Mouse (Mus musculus) small intestine, adult 2 months (tissue): Measurements from ENCODE around the gene Samsn1. TPM values are rescaled to one million over a fixed set of nuclear protein-coding genes. Genes with fewer than 3 reads are reported as not detected.

ENCODE experiments used
- H3K27ac ChIP-seq: fragments of 200-500 bp; 2 replicates; pipeline ENCODE4 v1.5.1; 2012; ENCODE audit warnings: low read depth, low read length, control low read depth, inconsistent platforms; ENCODE audit not compliant: insufficient read depth
- H3K27me3 ChIP-seq: fragments of 200-500 bp; 2 replicates; pipeline ENCODE4 v1.6.1; 2012; ENCODE audit warnings: mild to moderate bottlenecking, moderate library complexity, low read length, inconsistent platforms; ENCODE audit not compliant: control insufficient read depth, insufficient read depth
- H3K36me3 ChIP-seq: fragments of 200-500 bp; 2 replicates; pipeline ENCODE4 v1.6.1; 2012; ENCODE audit warnings: mild to moderate bottlenecking, low read length, control low read depth, inconsistent platforms; ENCODE audit not compliant: control insufficient read depth, insufficient read depth
- H3K4me1 ChIP-seq: fragments of 200-500 bp; 2 replicates; pipeline ENCODE4 v1.6.1; 2012; ENCODE audit warnings: low read length, inconsistent platforms, mixed read lengths; ENCODE audit not compliant: control insufficient read depth, insufficient read depth, insufficient read length
- H3K4me3 ChIP-seq: fragments of 200-500 bp; 2 replicates; pipeline ENCODE4 v1.5.1; 2012; ENCODE audit warnings: low read depth, mild to moderate bottlenecking, control low read depth, inconsistent platforms, low read length, moderate library complexity
- CTCF ChIP-seq: fragments of 200-500 bp; IDR thresholded peaks from 2 replicates; pipeline ENCODE4 v1.5.1; 2012; ENCODE audit warnings: low read depth, mild to moderate bottlenecking, control low read depth, inconsistent platforms, low read length, moderate library complexity, mixed read lengths; ENCODE audit not compliant: insufficient replicate concordance, insufficient read length; ENCODE audit errors: extremely low read depth
- POLR2A ChIP-seq: fragments of 200-500 bp; IDR thresholded peaks from 2 replicates; pipeline ENCODE4 v1.6.1; 2012; ENCODE audit warnings: low read depth, mild to moderate bottlenecking, control low read depth, inconsistent platforms, low read length, moderate library complexity
- WGBS: fragments of 180-500 bp; shearing (Covaris S2); methylation state at CpG from one replicate; pipeline ENCODE4 v1.1.7; 2018; 5-methylcytosine and 5-hydroxymethylcytosine counted together
- polyA plus RNA-seq: library from polyadenylated mRNA; depleted of rRNA; stranded (reverse); fragments of >200 nt; gene quantifications from 2 replicates; pipeline ENCODE4 v1.2.3, GENCODE M21; 2012

The Samsn1 gene
- polyA plus RNA-seq, 1 experiment: 0.89 TPM

DNA sequence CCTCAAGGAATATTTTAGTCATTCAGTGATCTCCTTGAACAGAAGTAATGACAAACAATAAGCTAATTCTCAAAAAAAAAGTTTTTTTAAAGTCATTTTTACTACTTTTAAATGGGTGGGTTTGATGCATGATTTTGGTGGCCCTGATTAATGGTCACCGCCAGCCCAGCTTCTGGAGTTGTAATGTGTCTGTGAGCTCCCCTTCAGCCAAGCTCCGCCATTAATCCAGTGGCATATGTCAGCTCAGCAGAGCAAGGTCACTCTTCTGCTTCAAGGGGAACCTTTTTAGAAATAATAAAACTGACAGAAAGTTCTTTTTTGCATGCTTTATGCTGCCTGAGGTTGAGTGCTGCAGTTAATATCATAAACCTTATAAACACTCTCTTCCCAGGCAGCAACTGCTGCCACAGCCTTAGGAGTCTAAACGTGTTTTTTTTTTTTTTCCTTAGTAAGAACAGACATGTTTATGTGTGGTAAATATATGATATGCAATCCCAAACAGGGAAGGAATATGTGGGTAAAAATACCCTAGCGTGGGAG, 124.2 kb downstream of the Samsn1 start:
- Histone ChIP-seq H3K4me3 (no peak overlapping the region), H3K4me1 (no peaks in the 10 kb centered on the region), H3K36me3 (no peaks in the 10 kb centered on the region), H3K27ac (no peak overlapping the region), H3K27me3 (no peaks in the 10 kb centered on the region)
- TF ChIP-seq POLR2A: no peak
- TF ChIP-seq CTCF: no peak
- 78% methylated on average over 4 of the region's 4 CpGs for WGBS

DNA sequence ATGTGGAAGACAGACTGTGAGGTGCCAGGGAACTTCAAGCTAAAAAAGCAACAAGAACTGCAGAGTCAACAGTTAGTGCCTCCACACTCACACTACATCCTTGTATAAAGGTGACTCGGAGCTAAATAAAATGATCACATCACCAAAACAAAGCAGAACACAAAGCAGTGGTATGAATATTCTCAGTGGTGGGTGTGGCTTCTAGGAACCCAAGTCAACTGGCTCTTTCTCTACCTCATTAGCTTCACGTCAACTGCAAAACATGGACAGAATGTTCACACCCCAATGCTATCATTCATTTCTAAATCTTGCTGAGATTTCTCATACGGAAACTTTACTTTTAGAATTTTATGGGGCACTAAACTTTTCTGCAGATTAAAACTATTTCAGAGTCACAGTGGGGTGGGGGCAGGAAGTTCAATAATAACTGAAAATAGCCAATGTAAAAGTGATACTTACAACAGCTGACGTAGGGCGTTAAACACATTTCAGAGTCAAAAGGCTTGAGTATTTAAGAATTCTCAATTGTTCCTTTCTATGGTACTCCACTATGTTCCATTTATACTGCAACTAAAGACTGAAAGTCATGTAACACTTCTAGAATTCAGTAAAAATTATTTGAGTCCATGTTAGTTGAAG, 127.7 kb downstream of the Samsn1 start:
- no peak for TF ChIP-seq POLR2A
- TF ChIP-seq CTCF: no peak
- Histone ChIP-seq H3K4me1 (no peaks in the 10 kb centered on the region), H3K27me3 (no peaks in the 10 kb centered on the region), H3K4me3 (no peak overlapping the region), H3K27ac (no peak overlapping the region), H3K36me3 (no peaks in the 10 kb centered on the region)
- 73% methylated on average over 5 of the region's 5 CpGs for WGBS

GRCm38 (mm10) chr16:75893470-75893869, 128.6 kb downstream of the Samsn1 start:
- no peaks in the 10 kb centered on the region for H3K27me3 ChIP-seq
- TF ChIP-seq POLR2A (no peak), CTCF (no peak)
- H3K4me1 ChIP-seq: no peaks in the 10 kb centered on the region
- WGBS: 71% methylated on average over 1 of the region's 1 CpGs
- H3K36me3 ChIP-seq: no peaks in the 10 kb centered on the region
- H3K4me3 ChIP-seq: no peak overlapping the region
- no peak overlapping the region for H3K27ac ChIP-seq

- TF ChIP-seq POLR2A (no peak), CTCF (no peak)
- no peak overlapping the region for H3K27ac ChIP-seq
- no peak overlapping the region for H3K4me3 ChIP-seq
- no peaks in the 10 kb centered on the region for H3K4me1 ChIP-seq
- H3K36me3 ChIP-seq: no peaks in the 10 kb centered on the region
- WGBS: 76% methylated on average over 6 of the region's 6 CpGs
- H3K27me3 ChIP-seq: no peaks in the 10 kb centered on the region
Measured at GRCm38 (mm10) chr16:75889081-75889646, 132.9 kb downstream of the Samsn1 start.

GRCm38 (mm10) chr16:75887203-75887602, 134.9 kb downstream of the Samsn1 start:
- WGBS: 64% methylated on average over 6 of the region's 6 CpGs
- Histone ChIP-seq H3K27me3 (no peaks in the 10 kb centered on the region), H3K36me3 (no peaks in the 10 kb centered on the region), H3K27ac (no peak overlapping the region), H3K4me3 (no peak overlapping the region), H3K4me1 (no peaks in the 10 kb centered on the region)
- TF ChIP-seq CTCF (no peak), POLR2A (no peak)

- H3K27me3 ChIP-seq: no peaks in the 10 kb centered on the region
- 71% methylated on average over 2 of the region's 2 CpGs for WGBS
- no peak overlapping the region for H3K4me3 ChIP-seq
- TF ChIP-seq CTCF (no peak), POLR2A (no peak)
- H3K36me3 ChIP-seq: no peaks in the 10 kb centered on the region
- no peaks in the 10 kb centered on the region for H3K4me1 ChIP-seq
- no peak overlapping the region for H3K27ac ChIP-seq
Measured at GRCm38 (mm10) chr16:75878885-75879284, 143.2 kb downstream of the Samsn1 start.

- Histone ChIP-seq H3K4me1 (no peaks in the 10 kb centered on the region), H3K4me3 (no peak overlapping the region), H3K27me3 (no peaks in the 10 kb centered on the region), H3K36me3 (no peaks in the 10 kb centered on the region), H3K27ac (no peak overlapping the region)
- TF ChIP-seq CTCF (no peak), POLR2A (no peak)
- WGBS: 19% methylated on average over 3 of the region's 3 CpGs
Measured at GRCm38 (mm10) chr16:75877170-75877569, 144.9 kb downstream of the Samsn1 start.

- WGBS: 75% methylated on average over 4 of the region's 4 CpGs
- Histone ChIP-seq H3K4me1 (no peaks in the 10 kb centered on the region), H3K4me3 (no peak overlapping the region), H3K36me3 (no peaks in the 10 kb centered on the region), H3K27me3 (no peaks in the 10 kb centered on the region), H3K27ac (no peak overlapping the region)
- no peak for TF ChIP-seq POLR2A
- no peak for TF ChIP-seq CTCF
Measured at GRCm38 (mm10) chr16:75875896-75876295, 146.2 kb downstream of the Samsn1 start.
